ENCODE assay signal across 30 mouse cellular contexts in genomic region chr19:50398341-50398740, GRCm38 (mm10).
DNase-seq lines count a peak whose midpoint lies in the region; ATAC-seq and TF ChIP-seq lines count a peak whose summit lies in the region.
"Had no signal": no experiment of that assay in that cellular context is flagged by ENCODE, and none has a peak within 500 bp of the region (broad histone marks: within the 10 kb centered on the region; RNA-seq: fewer than 3 reads in every experiment).

No protein-coding gene starts in this region.

- peak; percentile 16 for DNase-seq in adrenal gland, postnatal 10 days
- DNase-seq in adrenal gland, adult 2 months: no peak
- DNase-seq in forebrain, postnatal 0 days: peak; percentile 16
- DNase-seq in brain, adult 2 months (ENCODE audit: low read depth, low spot score): peak; percentile 22
- peak; percentile 8 for DNase-seq in cerebellum, adult 9-11 months
- DNase-seq: adrenal gland, adult 8-10 months; heart, adult 2 months; heart, postnatal 10 days; kidney, adult 2 months; kidney, postnatal 36 days; lung, postnatal 4 days; right cerebral cortex, postnatal 4 days; thymus, adult 18-20 months; thymus, postnatal 25 days had no signal

- H3K4me3 ChIP-seq in forebrain, postnatal 0 days (ENCODE audit: low read depth, low read length): no peak overlapping the region
- H3K4me3 ChIP-seq in forebrain, embryonic 15.5 days: no peak overlapping the region
- no peak overlapping the region for H3K4me3 ChIP-seq in liver, embryonic 12.5 days
- no peak overlapping the region for H3K4me3 ChIP-seq in heart, embryonic 12.5 days
- H3K4me3 ChIP-seq: forebrain, embryonic 13.5 days; heart, adult 2 months; heart, embryonic 13.5 days; hindbrain, embryonic 10.5 days; intestine, embryonic 15.5 days; limb, embryonic 10.5 days; limb, embryonic 15.5 days; megakaryocyte, embryonic 14.5 days; midbrain, embryonic 13.5 days; neural tube, embryonic 12.5 days had no signal

- no peak for TF ChIP-seq CTCF in forebrain, postnatal 0 days (IDR thresholded peaks at IDR 0.05; ENCODE audit: low read depth)

- no peak for ATAC-seq in forebrain, postnatal 0 days
- ATAC-seq in forebrain, embryonic 15.5 days (replicated peaks): no peak
- ATAC-seq in liver, embryonic 12.5 days: no peak
- ATAC-seq in heart, embryonic 12.5 days (ENCODE audit: insufficient number of reproducible peaks, low FRiP score): no peak
- ATAC-seq: activated CD4-positive, CD25-positive, alpha-beta regulatory T cell, adult 4 months; forebrain, embryonic 13.5 days; hindbrain, embryonic 16.5 days; intestine, embryonic 15.5 days; midbrain, embryonic 13.5 days had no signal

- H3K4me1 ChIP-seq in forebrain, postnatal 0 days (ENCODE audit: insufficient read depth): no peaks in the 10 kb centered on the region
- no peaks in the 10 kb centered on the region for H3K4me1 ChIP-seq in forebrain, embryonic 15.5 days
- H3K4me1 ChIP-seq in liver, embryonic 12.5 days: no peaks in the 10 kb centered on the region
- H3K4me1 ChIP-seq in heart, embryonic 12.5 days (replicated peaks): no peaks in the 10 kb centered on the region
- H3K4me1 ChIP-seq: forebrain, embryonic 13.5 days; heart, embryonic 13.5 days; hindbrain, embryonic 10.5 days; intestine, embryonic 15.5 days; limb, embryonic 10.5 days; limb, embryonic 15.5 days; megakaryocyte, embryonic 14.5 days; midbrain, embryonic 13.5 days; neural tube, embryonic 12.5 days had no signal

- no peak overlapping the region for H3K4me2 ChIP-seq in forebrain, postnatal 0 days (ENCODE audit: low read depth)
- H3K4me2 ChIP-seq in forebrain, embryonic 15.5 days (replicated peaks): no peak overlapping the region
- no peak overlapping the region for H3K4me2 ChIP-seq in liver, embryonic 12.5 days
- no peak overlapping the region for H3K4me2 ChIP-seq in heart, embryonic 12.5 days
- H3K4me2 ChIP-seq: forebrain, embryonic 13.5 days; heart, embryonic 13.5 days; intestine, embryonic 15.5 days; limb, embryonic 15.5 days; midbrain, embryonic 13.5 days; neural tube, embryonic 12.5 days had no signal

- no peak overlapping the region for H3K27ac ChIP-seq in forebrain, postnatal 0 days (ENCODE audit: low read depth, low read length)
- no peak overlapping the region for H3K27ac ChIP-seq in forebrain, embryonic 15.5 days (replicated peaks)
- H3K27ac ChIP-seq in liver, embryonic 12.5 days: no peak overlapping the region
- no peak overlapping the region for H3K27ac ChIP-seq in heart, embryonic 12.5 days (ENCODE audit: poor library complexity, severe bottlenecking)
- H3K27ac ChIP-seq: forebrain, embryonic 13.5 days; heart, adult 2 months; heart, embryonic 13.5 days; hindbrain, embryonic 10.5 days; intestine, embryonic 15.5 days; limb, embryonic 10.5 days; limb, embryonic 15.5 days; midbrain, embryonic 13.5 days; neural tube, embryonic 12.5 days; stomach, postnatal 0 days had no signal

- no peaks in the 10 kb centered on the region for H3K36me3 ChIP-seq in forebrain, postnatal 0 days (ENCODE audit: insufficient read depth)
- H3K36me3 ChIP-seq in forebrain, embryonic 15.5 days: no peaks in the 10 kb centered on the region
- H3K36me3 ChIP-seq in liver, embryonic 12.5 days: no peaks in the 10 kb centered on the region
- H3K36me3 ChIP-seq in heart, embryonic 12.5 days: no peaks in the 10 kb centered on the region
- H3K36me3 ChIP-seq: heart, embryonic 13.5 days; hindbrain, embryonic 10.5 days; intestine, embryonic 15.5 days; limb, embryonic 10.5 days; limb, embryonic 15.5 days; midbrain, embryonic 13.5 days; neural tube, embryonic 12.5 days had no signal

- WGBS in forebrain, postnatal 0 days: 61% methylated on average over 2 of the region's 2 CpGs
- WGBS in forebrain, embryonic 15.5 days: 58% methylated on average over 2 of the region's 2 CpGs
- 72% methylated on average over 2 of the region's 2 CpGs for WGBS in liver, embryonic 12.5 days (ENCODE audit: insufficient replicate concordance)
- WGBS in heart, embryonic 12.5 days: 78% methylated on average over 2 of the region's 2 CpGs

- H3K9me3 ChIP-seq in forebrain, postnatal 0 days (ENCODE audit: low read length): no peaks in the 10 kb centered on the region
- H3K9me3 ChIP-seq in forebrain, embryonic 15.5 days: no peaks in the 10 kb centered on the region
- H3K9me3 ChIP-seq in liver, embryonic 12.5 days (replicated peaks): no peaks in the 10 kb centered on the region
- H3K9me3 ChIP-seq in heart, embryonic 12.5 days (replicated peaks): no peaks in the 10 kb centered on the region
- H3K9me3 ChIP-seq: forebrain, embryonic 13.5 days; heart, embryonic 13.5 days; hindbrain, embryonic 10.5 days; intestine, embryonic 15.5 days; limb, embryonic 10.5 days; limb, embryonic 15.5 days; megakaryocyte, embryonic 14.5 days; midbrain, embryonic 13.5 days; neural tube, embryonic 12.5 days had no signal

- no peak overlapping the region for H3K9ac ChIP-seq in forebrain, postnatal 0 days
- H3K9ac ChIP-seq in forebrain, embryonic 15.5 days (replicated peaks): no peak overlapping the region
- no peak overlapping the region for H3K9ac ChIP-seq in liver, embryonic 12.5 days
- H3K9ac ChIP-seq in heart, embryonic 12.5 days: no peak overlapping the region
- H3K9ac ChIP-seq: forebrain, embryonic 13.5 days; heart, embryonic 13.5 days; intestine, embryonic 15.5 days; limb, embryonic 15.5 days; midbrain, embryonic 13.5 days; neural tube, embryonic 12.5 days had no signal

- H3K27me3 ChIP-seq in forebrain, postnatal 0 days (ENCODE audit: insufficient read depth, low read length): no peaks in the 10 kb centered on the region
- H3K27me3 ChIP-seq in forebrain, embryonic 15.5 days: no peaks in the 10 kb centered on the region
- no peaks in the 10 kb centered on the region for H3K27me3 ChIP-seq in liver, embryonic 12.5 days (replicated peaks)
- no peaks in the 10 kb centered on the region for H3K27me3 ChIP-seq in heart, embryonic 12.5 days (replicated peaks)
- H3K27me3 ChIP-seq: CH12.LX; forebrain, embryonic 13.5 days; heart, embryonic 13.5 days; intestine, embryonic 15.5 days; limb, embryonic 15.5 days; megakaryocyte, embryonic 14.5 days; midbrain, embryonic 13.5 days; neural tube, embryonic 12.5 days had no signal
